Mouse (Mus musculus) CH12.LX (cell line): Measurements from ENCODE around the gene Samd9l. TPM values are rescaled to one million over a fixed set of nuclear protein-coding genes. Genes with fewer than 3 reads are reported as not detected.

Experiments used
- polyA plus RNA-seq: library from polyadenylated mRNA; unstranded; fragments of >175 nt; gene quantifications from 2 replicates; pipeline ENCODE4 v1.2.1, GENCODE M21; 2012; ENCODE audit warnings: low read depth; ENCODE audit not compliant: insufficient read length
- total RNA-seq, 2 experiments: library from RNA; depleted of rRNA; stranded (reverse); fragments of 300-350 nt in 1 of 2; fragments of >200 nt in 1 of 2; gene quantifications; 2 replicates each; pipeline ENCODE4 v1.2.3; 2012 to 2014

The Samd9l gene
- total and polyA plus RNA-seq, 3 experiments = 3.7 to 20.0 (median 8.2) TPM

Other genes starting within 250 kb of the Samd9l start
- 12.8 and 13.3 TPM in 2 replicates for gene Hepacam2, start 98.7 kb upstream of the Samd9l start, total RNA-seq (2012; rRNA removed)
- 50.7 TPM in 2 replicates for gene Hepacam2, start 98.7 kb upstream of the Samd9l start, total RNA-seq (2014; rRNA removed)
- gene Hepacam2, start 98.7 kb upstream of the Samd9l start, polyA plus RNA-seq = 28.7 and 37.4 TPM in 2 replicates
- 17.0 and 22.3 TPM in 2 replicates for gene Vps50, start 98.8 kb upstream of the Samd9l start, total RNA-seq (2012; rRNA removed)
- 39.1 and 45.3 TPM in 2 replicates for gene Vps50, start 98.8 kb upstream of the Samd9l start, total RNA-seq (2014; rRNA removed)
- gene Vps50, start 98.8 kb upstream of the Samd9l start, polyA plus RNA-seq = 19.5 and 19.6 TPM in 2 replicates